Mouse (Mus musculus): ENCODE measurements around the gene Scube1. TPM values are rescaled to one million over a fixed set of nuclear protein-coding genes. Genes with fewer than 3 reads are reported as not detected.

The Scube1 gene
- polyA plus RNA-seq, 2 experiments = 0.09 to 0.10 TPM

GRCm38 (mm10) chr15:83761512-83761911 lies 36.7 kb upstream of the Scube1 start:
- no peak for ATAC-seq (ENCODE audit: insufficient read depth)
- no peak overlapping the region for H3K4me2 ChIP-seq (ENCODE audit: low read depth)
- no peaks in the 10 kb centered on the region for H3K36me3 ChIP-seq (replicated peaks; ENCODE audit: control insufficient read depth, insufficient read depth, low read depth)
- H3K27ac ChIP-seq = no peak overlapping the region
- WGBS (ENCODE audit: insufficient replicate concordance) = 85% methylated on average over 13 of the region's 13 CpGs
- H3K4me1 ChIP-seq (replicated peaks; ENCODE audit: control insufficient read depth in 2 of 2, insufficient read depth in 2 of 2, low read length in 1 of 2) = no peaks in the 10 kb centered on the region
- H3K9me3 ChIP-seq (ENCODE audit: control insufficient read depth, low read length) = no peaks in the 10 kb centered on the region
- H3K4me3 ChIP-seq (ENCODE audit: insufficient read depth in 1 of 2, low read depth in 2 of 2, low read length in 2 of 2) = no peak overlapping the region
- no peak overlapping the region for H3K9ac ChIP-seq (replicated peaks)
- TF ChIP-seq CTCF (IDR thresholded peaks at IDR 0.05; ENCODE audit: low read depth) = no peak
- no peak for TF ChIP-seq EP300 (IDR thresholded peaks at IDR 0.05; ENCODE audit: low read depth)
- H3K27me3 ChIP-seq (ENCODE audit: control insufficient read depth, insufficient read depth, low read length) = no peaks in the 10 kb centered on the region
- no peak for DNase-seq (ENCODE audit: low read depth in 3 of 3, low spot score in 3 of 3)

- TF ChIP-seq EP300 (IDR thresholded peaks at IDR 0.05; ENCODE audit: low read depth) = no peak
- peak; percentile 84 for TF ChIP-seq CTCF (IDR thresholded peaks at IDR 0.05; ENCODE audit: low read depth)
- H3K9ac ChIP-seq (replicated peaks) = no peak overlapping the region
- H3K27ac ChIP-seq = no peak overlapping the region
- H3K27me3 ChIP-seq (ENCODE audit: control insufficient read depth, insufficient read depth, low read length) = no peaks in the 10 kb centered on the region
- H3K9me3 ChIP-seq (ENCODE audit: control insufficient read depth, low read length) = no peaks in the 10 kb centered on the region
- 8% methylated on average over 10 of the region's 10 CpGs for WGBS (ENCODE audit: insufficient replicate concordance)
- H3K4me1 ChIP-seq (replicated peaks; ENCODE audit: control insufficient read depth in 2 of 2, insufficient read depth in 2 of 2, low read length in 1 of 2) = no peaks in the 10 kb centered on the region
- no peaks in the 10 kb centered on the region for H3K36me3 ChIP-seq (replicated peaks; ENCODE audit: control insufficient read depth, insufficient read depth, low read depth)
- DNase-seq (ENCODE audit: low read depth in 3 of 3, low spot score in 3 of 3) (no peak), ATAC-seq (ENCODE audit: insufficient read depth) (no peak)
- no peak overlapping the region for H3K4me2 ChIP-seq (ENCODE audit: low read depth)
- H3K4me3 ChIP-seq (ENCODE audit: insufficient read depth in 1 of 2, low read depth in 2 of 2, low read length in 2 of 2) = no peak overlapping the region
Observed at GRCm38 (mm10) chr15:83760683-83761082, 35.9 kb upstream of the Scube1 start.

- Histone ChIP-seq H3K4me1 (replicated peaks; ENCODE audit: control insufficient read depth in 2 of 2, insufficient read depth in 2 of 2, low read length in 1 of 2) (no peaks in the 10 kb centered on the region), H3K27ac (no peak overlapping the region), H3K27me3 (ENCODE audit: control insufficient read depth, insufficient read depth, low read length) (no peaks in the 10 kb centered on the region), H3K4me2 (ENCODE audit: low read depth) (no peak overlapping the region), H3K9me3 (ENCODE audit: control insufficient read depth, low read length) (no peaks in the 10 kb centered on the region; the same call in 1 of the 2 replicates), H3K36me3 (replicated peaks; ENCODE audit: control insufficient read depth, insufficient read depth, low read depth) (no peaks in the 10 kb centered on the region), H3K4me3 (ENCODE audit: insufficient read depth in 1 of 2, low read depth in 2 of 2, low read length in 2 of 2) (no peak overlapping the region), H3K9ac (replicated peaks) (no peak overlapping the region)
- TF ChIP-seq CTCF (IDR thresholded peaks at IDR 0.05; ENCODE audit: low read depth) = peak; percentile 49
- TF ChIP-seq EP300 (IDR thresholded peaks at IDR 0.05; ENCODE audit: low read depth) = no peak
- WGBS (ENCODE audit: insufficient replicate concordance) = 16% methylated on average over 4 of the region's 4 CpGs
- no peak for ATAC-seq (ENCODE audit: insufficient read depth)
- DNase-seq (ENCODE audit: low read depth in 3 of 3, low spot score in 3 of 3) = no peak
Observed at GRCm38 (mm10) chr15:83758958-83759357, 34.1 kb upstream of the Scube1 start.

- Histone ChIP-seq H3K9me3 (ENCODE audit: control insufficient read depth, low read length) (no peaks in the 10 kb centered on the region; the same call in 1 of the 2 replicates), H3K9ac (replicated peaks) (no peak overlapping the region), H3K27me3 (ENCODE audit: control insufficient read depth, insufficient read depth, low read length) (no peaks in the 10 kb centered on the region), H3K4me3 (ENCODE audit: insufficient read depth in 1 of 2, low read depth in 2 of 2, low read length in 2 of 2) (no peak overlapping the region), H3K4me2 (ENCODE audit: low read depth) (no peak overlapping the region), H3K4me1 (replicated peaks; ENCODE audit: control insufficient read depth in 2 of 2, insufficient read depth in 2 of 2, low read length in 1 of 2) (no peaks in the 10 kb centered on the region), H3K36me3 (replicated peaks; ENCODE audit: control insufficient read depth, insufficient read depth, low read depth) (no peaks in the 10 kb centered on the region), H3K27ac (no peak overlapping the region)
- ATAC-seq (ENCODE audit: insufficient read depth) (no peak), DNase-seq (ENCODE audit: low read depth in 3 of 3, low spot score in 3 of 3) (no peak)
- peak; percentile 72 for TF ChIP-seq CTCF (IDR thresholded peaks at IDR 0.05; ENCODE audit: low read depth)
- no peak for TF ChIP-seq EP300 (IDR thresholded peaks at IDR 0.05; ENCODE audit: low read depth)
- WGBS (ENCODE audit: insufficient replicate concordance) = 14% methylated on average over 9 of the region's 9 CpGs
Observed at GRCm38 (mm10) chr15:83756742-83757141, 31.9 kb upstream of the Scube1 start.

GRCm38 (mm10) chr15:83749436-83749835 lies 24.6 kb upstream of the Scube1 start:
- Histone ChIP-seq H3K4me1 (replicated peaks; ENCODE audit: control insufficient read depth in 2 of 2, insufficient read depth in 2 of 2, low read length in 1 of 2) (no peaks in the 10 kb centered on the region), H3K36me3 (replicated peaks; ENCODE audit: control insufficient read depth, insufficient read depth, low read depth) (no peaks in the 10 kb centered on the region), H3K27me3 (ENCODE audit: control insufficient read depth, insufficient read depth, low read length) (no peaks in the 10 kb centered on the region), H3K27ac (no peak overlapping the region), H3K4me3 (ENCODE audit: insufficient read depth in 1 of 2, low read depth in 2 of 2, low read length in 2 of 2) (no peak overlapping the region), H3K9me3 (ENCODE audit: control insufficient read depth, low read length) (no peaks in the 10 kb centered on the region; the same call in 1 of the 2 replicates), H3K9ac (replicated peaks) (no peak overlapping the region), H3K4me2 (ENCODE audit: low read depth) (no peak overlapping the region)
- WGBS (ENCODE audit: insufficient replicate concordance) = 45% methylated on average over 9 of the region's 9 CpGs
- no peak for DNase-seq (ENCODE audit: low read depth in 3 of 3, low spot score in 3 of 3)
- TF ChIP-seq CTCF (IDR thresholded peaks at IDR 0.05; ENCODE audit: low read depth) (no peak), EP300 (IDR thresholded peaks at IDR 0.05; ENCODE audit: low read depth) (no peak)
- no peak for ATAC-seq (ENCODE audit: insufficient read depth)
